Mouse (Mus musculus) right cerebral cortex, postnatal 10 days (tissue): ENCODE data around the gene Xrcc3.

ENCODE experiments used
- DNase-seq, 2 experiments: peaks; one replicate each; pipeline ENCODE4 v3.0.0; 2021; ENCODE audit warnings: low spot score in 2 of 2

The Xrcc3 gene

GRCm38 (mm10) chr12:111813766-111814617 lies at the start of gene Xrcc3, which contains the start of gene Zfyve21:
Gene Xrcc3 (minus strand): TSS chr12:111813873.
Gene Zfyve21 (plus strand): TSS chr12:111814170.
- peak; percentile 99 to 100 for DNase-seq

- DNase-seq: no peak
Observed at GRCm38 (mm10) chr12:111855448-111855847, 41.8 kb upstream of the Xrcc3 start.

GRCm38 (mm10) chr12:111853546-111853945 lies 39.9 kb upstream of the Xrcc3 start:
- no peak for DNase-seq

- DNase-seq: no peak
Observed at GRCm38 (mm10) chr12:111853011-111853436, 39.4 kb upstream of the Xrcc3 start.

- no peak for DNase-seq
Observed at GRCm38 (mm10) chr12:111851745-111852144, 38.1 kb upstream of the Xrcc3 start.

- no peak for DNase-seq
Observed at GRCm38 (mm10) chr12:111851235-111851634, 37.6 kb upstream of the Xrcc3 start.

- no peak for DNase-seq
Observed at GRCm38 (mm10) chr12:111848300-111848798, 34.7 kb upstream of the Xrcc3 start.

- no peak for DNase-seq
Observed at GRCm38 (mm10) chr12:111846815-111847214, 33.1 kb upstream of the Xrcc3 start.

GRCm38 (mm10) chr12:111845953-111846352 lies 32.3 kb upstream of the Xrcc3 start:
- DNase-seq: no peak

- no peak for DNase-seq
Observed at GRCm38 (mm10) chr12:111843470-111843869, 29.8 kb upstream of the Xrcc3 start.

- no peak for DNase-seq
Observed at GRCm38 (mm10) chr12:111842565-111843433, 29.1 kb upstream of the Xrcc3 start.

- DNase-seq: no peak
Observed at GRCm38 (mm10) chr12:111833457-111833856, 19.8 kb upstream of the Xrcc3 start.

GRCm38 (mm10) chr12:111832643-111833042 lies 19.0 kb upstream of the Xrcc3 start:
- no peak for DNase-seq

GRCm38 (mm10) chr12:111830375-111830774 lies 16.7 kb upstream of the Xrcc3 start:
- DNase-seq: no peak

GRCm38 (mm10) chr12:111829954-111830353 lies 16.3 kb upstream of the Xrcc3 start:
- no peak for DNase-seq

GRCm38 (mm10) chr12:111829447-111829846 lies 15.8 kb upstream of the Xrcc3 start:
- no peak for DNase-seq

GRCm38 (mm10) chr12:111827556-111827955 lies 13.9 kb upstream of the Xrcc3 start:
- no peak for DNase-seq

GRCm38 (mm10) chr12:111821931-111822330 lies 8.3 kb upstream of the Xrcc3 start:
- no peak for DNase-seq

GRCm38 (mm10) chr12:111820708-111821107 lies 7.0 kb upstream of the Xrcc3 start:
- no peak for DNase-seq

GRCm38 (mm10) chr12:111819936-111820335 lies 6.3 kb upstream of the Xrcc3 start:
- DNase-seq: no peak

GRCm38 (mm10) chr12:111817991-111818390 lies 4.3 kb upstream of the Xrcc3 start:
- DNase-seq: no peak

GRCm38 (mm10) chr12:111816967-111817366 lies 3.3 kb upstream of the Xrcc3 start:
- no peak for DNase-seq
